Mouse (Mus musculus) skeletal muscle tissue, postnatal 0 days (tissue): ENCODE results near the gene Strbp. TPM values are rescaled to one million over a fixed set of nuclear protein-coding genes. Genes with fewer than 3 reads are reported as not detected.

Experiments
- microRNA-seq, 2 experiments: library from miRNA; unstranded; fragments of <30 nt; microRNA quantifications; one replicate each; pipeline ENCODE4; 2016
- polyA plus RNA-seq: library from polyadenylated mRNA; unstranded; fragments of >200 nt; fragmentation: Nextera tagmentation; extraction: Ambion mirVana; gene quantifications from 2 replicates; pipeline ENCODE4 v1.2.1, GENCODE M21; 2015

Gene Strbp
- 5.7 and 7.1 TPM in 2 replicates for polyA plus RNA-seq

GRCm38 (mm10) chr2:37703230-37703954, at the start of gene Strbp:
Strbp (minus strand) TSS chr2:37703859.

GRCm38 (mm10) chr2:37516030-37516710, 187.5 kb downstream of the Strbp start, which contains the start of gene Gpr21:
Gpr21 (plus strand) TSS chr2:37516332.

GRCm38 (mm10) chr2:37442611-37443591, 260.8 kb downstream of the Strbp start, which contains the start of the genes Zbtb26, Zbtb6 and Rabgap1:
Zbtb26 (minus strand) TSS chr2:37443135.
Zbtb6 (minus strand) TSS chr2:37443171.
Rabgap1 (plus strand) TSS chr2:37443279.

Small RNAs within 50 kb of the gene (microRNA-seq; reads per million reads assigned to microRNA genes)
- 0.10 to 0.42 reads per million in 2 experiments for gene Mir5128

Other genes with a start within 250 kb of the Strbp start
- 0.35 and 0.59 TPM in 2 replicates for gene Gpr21, start 187.5 kb downstream of the Strbp start, polyA plus RNA-seq
- gene Crb2, start 72.4 kb upstream of the Strbp start, polyA plus RNA-seq: 0.04 and 0.10 TPM in 2 replicates